Mouse (Mus musculus): Measurements from ENCODE around the gene Ucp3. TPM values are rescaled to one million over a fixed set of nuclear protein-coding genes. Genes with fewer than 3 reads are reported as not detected.

The Ucp3 gene
- total and polyA plus RNA-seq, 3 experiments, result 33.7 to 39.4 (median 39.0) TPM

DNA sequence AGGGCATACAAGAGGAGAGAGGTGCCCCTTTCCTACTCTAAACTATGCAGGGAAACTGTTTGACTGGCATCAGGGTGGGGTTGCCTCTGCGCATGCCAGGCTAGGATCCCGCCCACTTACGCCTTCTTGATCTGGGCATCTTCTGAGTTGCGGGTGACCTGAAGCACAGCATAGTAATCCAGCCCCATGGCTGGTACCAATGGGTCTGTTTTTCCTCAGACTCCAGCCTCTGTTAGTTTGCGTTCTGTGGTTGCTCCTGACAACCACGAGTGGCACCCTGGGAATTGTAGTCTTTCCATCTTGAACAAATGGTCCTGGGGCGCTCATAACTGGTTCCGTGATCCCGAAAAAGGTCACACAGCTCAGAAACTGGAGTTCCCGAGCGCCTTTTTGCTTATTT lies 41.8 kb downstream of the Ucp3 start, which contains the start of gene Dnajb13:
Dnajb13 (minus strand) TSS at position 388 of the 400 bp plus-strand sequence.
- H3K9ac ChIP-seq (ENCODE audit: low read depth, low read length), result no peak within 1 kb of the TSS
- H3K27ac ChIP-seq, result no peak within 1 kb of the TSS
- intact Hi-C loops (cut with DNase I), result no loop called here
- DNase-seq, result no peak
- H3K4me1 ChIP-seq (ENCODE audit: control insufficient read depth, insufficient read depth, low read length), result no peaks in the 10 kb centered on the region
- H3K79me2 ChIP-seq (replicated peaks; ENCODE audit: control insufficient read depth, insufficient read depth, low read length), result no peaks in the 10 kb centered on the region
- WGBS, result 48% methylated on average over 11 of the region's 11 CpGs
- no peaks in the 10 kb centered on the region for H3K36me3 ChIP-seq (ENCODE audit: control insufficient read depth, insufficient read depth, low read length)
- TF ChIP-seq EP300 (IDR thresholded peaks at IDR 0.05; ENCODE audit: insufficient read depth, low read depth, low read length), result no peak
- TF ChIP-seq CTCF (IDR thresholded peaks at IDR 0.05), result no peak
- no peak for TF ChIP-seq POLR2A (IDR thresholded peaks at IDR 0.05; ENCODE audit: insufficient read depth, low read depth, low read length)
- H3K4me3 ChIP-seq, result no peak within 1 kb of the TSS
- no peaks in the 10 kb centered on the region for H3K27me3 ChIP-seq (ENCODE audit: control insufficient read depth, insufficient read depth, low read length)

- Histone ChIP-seq H3K79me2 (replicated peaks; ENCODE audit: control insufficient read depth, insufficient read depth, low read length) (no peaks in the 10 kb centered on the region), H3K9ac (ENCODE audit: low read depth, low read length) (no peak overlapping the region), H3K27me3 (ENCODE audit: control insufficient read depth, insufficient read depth, low read length) (no peaks in the 10 kb centered on the region), H3K4me1 (ENCODE audit: control insufficient read depth, insufficient read depth, low read length) (no peaks in the 10 kb centered on the region; the same call in 1 of the 2 replicates), H3K4me3 (no peak overlapping the region), H3K36me3 (ENCODE audit: control insufficient read depth, insufficient read depth, low read length) (no peaks in the 10 kb centered on the region), H3K27ac (no peak overlapping the region)
- intact Hi-C loops (cut with DNase I), result loop anchor here (1.0 to 10.0 kb wide), 4 partner anchors 117 to 275 kb away; no protein-coding TSS in a partner anchor
- TF ChIP-seq EP300 (IDR thresholded peaks at IDR 0.05; ENCODE audit: insufficient read depth, low read depth, low read length), result no peak
- TF ChIP-seq CTCF (IDR thresholded peaks at IDR 0.05), result no peak
- TF ChIP-seq POLR2A (IDR thresholded peaks at IDR 0.05; ENCODE audit: insufficient read depth, low read depth, low read length), result no peak
- whole genome bisulfite sequencing, result 57% methylated on average over 7 of the region's 7 CpGs
- no peak for DNase-seq
Measured at GRCm38 (mm10) chr7:100520204-100520603, 47.4 kb downstream of the Ucp3 start.

GRCm38 (mm10) chr7:100520663-100521285 lies 48.0 kb downstream of the Ucp3 start:
- intact Hi-C loops (cut with DNase I), result loop anchor here (1.0 to 10.0 kb wide), 4 partner anchors 116 to 274 kb away; no protein-coding TSS in a partner anchor
- no peaks in the 10 kb centered on the region for H3K36me3 ChIP-seq (ENCODE audit: control insufficient read depth, insufficient read depth, low read length)
- no peak overlapping the region for H3K27ac ChIP-seq
- TF ChIP-seq POLR2A (IDR thresholded peaks at IDR 0.05; ENCODE audit: insufficient read depth, low read depth, low read length), result no peak
- 0 out of 2 replicates have a peak, but pooled peaks have one; percentile 99 for TF ChIP-seq CTCF (IDR thresholded peaks at IDR 0.05)
- TF ChIP-seq EP300 (IDR thresholded peaks at IDR 0.05; ENCODE audit: insufficient read depth, low read depth, low read length), result peak; percentile 90
- no peaks in the 10 kb centered on the region for H3K27me3 ChIP-seq (ENCODE audit: control insufficient read depth, insufficient read depth, low read length)
- no peaks in the 10 kb centered on the region; the same call in 1 of the 2 replicates for H3K4me1 ChIP-seq (ENCODE audit: control insufficient read depth, insufficient read depth, low read length)
- H3K9ac ChIP-seq (ENCODE audit: low read depth, low read length), result no peak overlapping the region
- WGBS, result 16% methylated on average over 10 of the region's 10 CpGs
- no peaks in the 10 kb centered on the region for H3K79me2 ChIP-seq (replicated peaks; ENCODE audit: control insufficient read depth, insufficient read depth, low read length)
- H3K4me3 ChIP-seq, result no peak overlapping the region
- DNase-seq, result peak; percentile 75 to 88

- Histone ChIP-seq H3K4me1 (ENCODE audit: control insufficient read depth, insufficient read depth, low read length) (no peaks in the 10 kb centered on the region; the same call in 1 of the 2 replicates), H3K27ac (no peak overlapping the region), H3K79me2 (replicated peaks; ENCODE audit: control insufficient read depth, insufficient read depth, low read length) (no peaks in the 10 kb centered on the region), H3K9ac (ENCODE audit: low read depth, low read length) (no peak overlapping the region), H3K27me3 (ENCODE audit: control insufficient read depth, insufficient read depth, low read length) (no peaks in the 10 kb centered on the region), H3K36me3 (ENCODE audit: control insufficient read depth, insufficient read depth, low read length) (no peaks in the 10 kb centered on the region), H3K4me3 (no peak overlapping the region)
- intact Hi-C loops (cut with DNase I), result loop anchor here (10.0 kb wide), 1 partner anchor 273 kb away; no protein-coding TSS in a partner anchor
- no peak for DNase-seq
- WGBS, result 59% methylated on average over 3 of the region's 3 CpGs
- TF ChIP-seq CTCF (IDR thresholded peaks at IDR 0.05), result no peak
- TF ChIP-seq EP300 (IDR thresholded peaks at IDR 0.05; ENCODE audit: insufficient read depth, low read depth, low read length), result no peak
- no peak for TF ChIP-seq POLR2A (IDR thresholded peaks at IDR 0.05; ENCODE audit: insufficient read depth, low read depth, low read length)
Measured at GRCm38 (mm10) chr7:100522222-100522621, 49.4 kb downstream of the Ucp3 start.

DNA sequence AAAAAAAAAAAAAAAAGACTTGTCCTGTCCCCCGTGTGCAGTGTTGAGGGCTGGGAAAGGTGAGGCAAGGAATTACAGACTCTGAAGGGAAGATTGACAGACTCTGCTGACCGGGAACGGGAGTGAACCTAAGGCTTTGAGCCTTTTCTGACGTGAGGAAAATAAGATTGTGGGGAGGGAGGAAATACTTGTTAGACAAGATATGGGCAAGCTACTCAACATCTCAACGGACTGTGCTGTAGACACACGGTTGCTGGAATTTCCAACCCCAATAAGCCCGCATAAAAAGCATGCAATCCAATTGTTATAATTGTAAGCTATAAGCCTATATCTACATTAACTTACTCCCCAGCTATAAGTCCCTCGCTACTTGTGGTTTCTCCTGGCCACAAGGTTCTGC lies 51.9 kb downstream of the Ucp3 start:
- Histone ChIP-seq H3K79me2 (replicated peaks; ENCODE audit: control insufficient read depth, insufficient read depth, low read length) (no peaks in the 10 kb centered on the region), H3K4me3 (no peak overlapping the region), H3K27ac (no peak overlapping the region), H3K9ac (ENCODE audit: low read depth, low read length) (no peak overlapping the region), H3K27me3 (ENCODE audit: control insufficient read depth, insufficient read depth, low read length) (no peaks in the 10 kb centered on the region), H3K4me1 (ENCODE audit: control insufficient read depth, insufficient read depth, low read length) (no peaks in the 10 kb centered on the region; the same call in 1 of the 2 replicates), H3K36me3 (ENCODE audit: control insufficient read depth, insufficient read depth, low read length) (no peaks in the 10 kb centered on the region)
- intact Hi-C loops (cut with DNase I), result loop anchor here (10.0 kb wide), 1 partner anchor 270 kb away; no protein-coding TSS in a partner anchor
- no peak for TF ChIP-seq CTCF (IDR thresholded peaks at IDR 0.05)
- no peak for TF ChIP-seq EP300 (IDR thresholded peaks at IDR 0.05; ENCODE audit: insufficient read depth, low read depth, low read length)
- TF ChIP-seq POLR2A (IDR thresholded peaks at IDR 0.05; ENCODE audit: insufficient read depth, low read depth, low read length), result no peak
- no peak for DNase-seq
- 48% methylated on average over 8 of the region's 8 CpGs for WGBS

- 91% methylated on average over 5 of the region's 5 CpGs for WGBS
- Histone ChIP-seq H3K4me1 (ENCODE audit: control insufficient read depth, insufficient read depth, low read length) (no peaks in the 10 kb centered on the region), H3K4me3 (no peak overlapping the region), H3K36me3 (ENCODE audit: control insufficient read depth, insufficient read depth, low read length) (no peaks in the 10 kb centered on the region), H3K27me3 (ENCODE audit: control insufficient read depth, insufficient read depth, low read length) (no peaks in the 10 kb centered on the region), H3K9ac (ENCODE audit: low read depth, low read length) (no peak overlapping the region), H3K27ac (no peak overlapping the region), H3K79me2 (replicated peaks; ENCODE audit: control insufficient read depth, insufficient read depth, low read length) (no peaks in the 10 kb centered on the region)
- TF ChIP-seq EP300 (IDR thresholded peaks at IDR 0.05; ENCODE audit: insufficient read depth, low read depth, low read length), result no peak
- no peak for TF ChIP-seq POLR2A (IDR thresholded peaks at IDR 0.05; ENCODE audit: insufficient read depth, low read depth, low read length)
- TF ChIP-seq CTCF (IDR thresholded peaks at IDR 0.05), result no peak
- intact Hi-C loops (cut with DNase I), result no loop called here
- no peak for DNase-seq
Measured at GRCm38 (mm10) chr7:100530766-100531165, 58.0 kb downstream of the Ucp3 start.
